Mouse (Mus musculus) forebrain, embryonic 12.5 days (tissue): Measurements from ENCODE around the gene Arhgef33. TPM values are rescaled to one million over a fixed set of nuclear protein-coding genes. Genes with fewer than 3 reads are reported as not detected.

Experiments
- ATAC-seq: fragments of 200-750 bp; cut with Nextera tagmentation; 2 replicates; pipeline ENCODE4 v1.8.0; 2017; ENCODE audit warnings: moderate TSS enrichment; ENCODE audit not compliant: low FRiP score
- H3K27ac ChIP-seq: fragments of 300-500 bp; sonication (generic); 2 replicates; pipeline ENCODE4 v1.5.1; 2016; ENCODE audit warnings: mild to moderate bottlenecking
- H3K27me3 ChIP-seq: fragments of 300-500 bp; sonication (generic); 2 replicates; pipeline ENCODE4 v1.6.1; 2016; ENCODE audit warnings: mild to moderate bottlenecking
- H3K36me3 ChIP-seq: fragments of 300-500 bp; sonication (generic); replicated peaks from 2 replicates; pipeline ENCODE4 v1.6.1; 2016; ENCODE audit warnings: mild to moderate bottlenecking
- H3K4me1 ChIP-seq: fragments of 300-500 bp; sonication (generic); 2 replicates; pipeline ENCODE4 v1.6.1; 2016
- H3K4me2 ChIP-seq: fragments of 300-500 bp; sonication (generic); 2 replicates; pipeline ENCODE4 v1.6.1; 2016; ENCODE audit warnings: mild to moderate bottlenecking, moderate library complexity
- H3K4me3 ChIP-seq: fragments of 300-500 bp; sonication (generic); replicated peaks from 2 replicates; pipeline ENCODE4 v1.5.1; 2016; ENCODE audit warnings: mild to moderate bottlenecking
- H3K9ac ChIP-seq: fragments of 300-500 bp; sonication (generic); 2 replicates; pipeline ENCODE4 v1.6.1; 2016; ENCODE audit warnings: mild to moderate bottlenecking
- H3K9me3 ChIP-seq: fragments of 300-500 bp; sonication (generic); 2 replicates; pipeline ENCODE4 v1.6.1; 2016
- WGBS: fragments of 180-500 bp; shearing (Covaris S2); methylation state at CpG from one replicate; pipeline ENCODE4 v1.1.7; 2016; 5-methylcytosine and 5-hydroxymethylcytosine counted together
- polyA plus RNA-seq: library from polyadenylated mRNA; unstranded; fragments of >200 nt; fragmentation: Nextera tagmentation; extraction: Ambion mirVana; gene quantifications from 2 replicates; pipeline ENCODE4 v1.2.1, GENCODE M21; 2016

Gene Arhgef33
- polyA plus RNA-seq, 1 experiment from 2014 or later = 0.74 TPM

GRCm38 (mm10) chr17:80420998-80421397 lies 113.8 kb downstream of the Arhgef33 start:
- Histone ChIP-seq H3K4me1 (no peaks in the 10 kb centered on the region), H3K4me2 (no peak overlapping the region), H3K4me3 (no peak overlapping the region), H3K27ac (no peak overlapping the region), H3K9me3 (no peaks in the 10 kb centered on the region), H3K27me3 (no peaks in the 10 kb centered on the region), H3K9ac (no peak overlapping the region), H3K36me3 (peaks cover 47% of the 10 kb centered on the region)
- no peak for ATAC-seq
- 98% methylated on average over 1 of the region's 1 CpGs for WGBS

- Histone ChIP-seq H3K9me3 (no peaks in the 10 kb centered on the region), H3K36me3 (peaks cover 19% of the 10 kb centered on the region), H3K27ac (no peak overlapping the region), H3K9ac (no peak overlapping the region), H3K4me1 (0 out of 2 replicates have a peak, but pooled peaks cover 3% of the 10 kb centered on the region), H3K4me3 (no peak overlapping the region), H3K4me2 (no peak overlapping the region), H3K27me3 (no peaks in the 10 kb centered on the region)
- no peak for ATAC-seq
- 93% methylated on average over 7 of the region's 7 CpGs for WGBS
Measured at GRCm38 (mm10) chr17:80426171-80426570, 119.0 kb downstream of the Arhgef33 start.

DNA sequence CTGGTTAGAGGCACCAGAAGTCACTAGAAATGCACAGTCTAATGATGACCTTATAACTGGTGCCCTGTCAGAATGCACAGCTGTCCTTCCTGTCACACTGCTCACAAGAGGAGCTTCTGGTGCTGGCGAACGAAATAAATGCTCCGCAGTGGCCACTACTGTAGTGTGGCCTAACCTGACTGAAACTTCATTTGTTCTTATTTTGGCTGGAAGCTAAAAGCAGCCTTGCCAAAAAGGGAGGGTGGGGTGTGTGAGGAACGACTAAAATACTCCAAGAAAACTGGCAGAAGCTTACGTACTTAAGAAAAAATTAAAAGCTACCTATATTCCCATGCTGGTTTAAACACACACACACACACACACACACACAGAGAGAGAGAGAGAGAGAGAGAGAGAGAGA lies 119.7 kb downstream of the Arhgef33 start:
- Histone ChIP-seq H3K9me3 (no peaks in the 10 kb centered on the region), H3K4me2 (no peak overlapping the region), H3K9ac (no peak overlapping the region), H3K27me3 (no peaks in the 10 kb centered on the region), H3K4me3 (no peak overlapping the region), H3K27ac (no peak overlapping the region), H3K36me3 (peaks cover 19% of the 10 kb centered on the region), H3K4me1 (0 out of 2 replicates have a peak, but pooled peaks cover 3% of the 10 kb centered on the region)
- WGBS = 89% methylated on average over 5 of the region's 5 CpGs
- no peak for ATAC-seq

DNA sequence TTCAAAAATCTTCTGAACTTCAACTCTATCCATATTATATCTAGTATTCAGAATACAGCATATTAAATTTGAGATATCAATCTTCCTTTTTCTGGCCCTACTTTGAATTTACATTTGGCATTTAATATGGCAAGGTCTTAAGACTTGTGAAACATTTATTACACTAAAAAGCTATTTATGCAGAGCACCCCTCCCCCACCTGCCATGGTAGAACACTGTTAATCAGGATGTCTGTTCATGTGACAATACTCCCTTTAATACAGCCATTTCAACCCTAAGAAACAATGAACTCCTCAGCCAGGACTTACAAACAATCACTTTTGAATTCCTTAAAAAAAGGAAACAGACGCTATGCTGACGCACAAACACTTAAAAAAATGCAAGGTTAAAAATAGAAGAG lies 120.8 kb downstream of the Arhgef33 start:
- Histone ChIP-seq H3K9me3 (no peaks in the 10 kb centered on the region), H3K4me1 (0 out of 2 replicates have a peak, but pooled peaks cover 3% of the 10 kb centered on the region), H3K27ac (no peak overlapping the region), H3K4me2 (no peak overlapping the region), H3K4me3 (no peak overlapping the region), H3K27me3 (no peaks in the 10 kb centered on the region), H3K9ac (no peak overlapping the region), H3K36me3 (peaks cover 11% of the 10 kb centered on the region)
- no peak for ATAC-seq
- WGBS = 53% methylated on average over 2 of the region's 2 CpGs

- H3K27me3 ChIP-seq = no peaks in the 10 kb centered on the region
- 94% methylated on average over 9 of the region's 9 CpGs for WGBS
- ATAC-seq = no peak
- 0 out of 2 replicates have a peak, but pooled peaks cover 3% of the 10 kb centered on the region for H3K4me1 ChIP-seq
- no peak overlapping the region for H3K27ac ChIP-seq
- no peaks in the 10 kb centered on the region for H3K9me3 ChIP-seq
- no peak overlapping the region for H3K9ac ChIP-seq
- H3K36me3 ChIP-seq = peaks cover 33% of the 10 kb centered on the region
- no peak overlapping the region for H3K4me2 ChIP-seq
- H3K4me3 ChIP-seq = no peak overlapping the region
Measured at GRCm38 (mm10) chr17:80431997-80432396, 124.8 kb downstream of the Arhgef33 start.

DNA sequence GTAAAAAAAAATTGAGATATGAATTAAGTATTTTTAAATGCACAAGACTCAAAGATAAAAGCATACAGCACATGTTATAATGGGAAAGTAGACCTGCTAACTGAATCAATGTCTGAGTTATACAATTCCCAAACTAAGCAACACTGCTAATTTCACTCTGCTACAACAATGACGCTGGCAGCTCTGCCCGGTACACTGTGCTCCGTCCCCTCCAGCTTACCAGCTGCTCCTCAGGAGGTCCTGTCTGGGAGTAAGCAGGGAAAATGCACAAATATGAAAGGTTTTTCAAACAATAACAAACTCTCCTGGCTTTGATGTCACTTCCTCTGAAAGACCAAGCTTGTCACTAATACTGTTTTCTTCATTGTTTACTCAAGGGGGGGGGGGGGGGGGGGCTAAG lies 127.2 kb downstream of the Arhgef33 start:
- no peaks in the 10 kb centered on the region for H3K27me3 ChIP-seq
- 69% methylated on average over 3 of the region's 3 CpGs for WGBS
- H3K4me3 ChIP-seq = no peak overlapping the region
- H3K4me2 ChIP-seq = no peak overlapping the region
- no peak overlapping the region for H3K27ac ChIP-seq
- H3K4me1 ChIP-seq = no peaks in the 10 kb centered on the region
- H3K9me3 ChIP-seq = no peaks in the 10 kb centered on the region
- no peak overlapping the region for H3K9ac ChIP-seq
- ATAC-seq = no peak
- peaks cover 45% of the 10 kb centered on the region for H3K36me3 ChIP-seq

DNA sequence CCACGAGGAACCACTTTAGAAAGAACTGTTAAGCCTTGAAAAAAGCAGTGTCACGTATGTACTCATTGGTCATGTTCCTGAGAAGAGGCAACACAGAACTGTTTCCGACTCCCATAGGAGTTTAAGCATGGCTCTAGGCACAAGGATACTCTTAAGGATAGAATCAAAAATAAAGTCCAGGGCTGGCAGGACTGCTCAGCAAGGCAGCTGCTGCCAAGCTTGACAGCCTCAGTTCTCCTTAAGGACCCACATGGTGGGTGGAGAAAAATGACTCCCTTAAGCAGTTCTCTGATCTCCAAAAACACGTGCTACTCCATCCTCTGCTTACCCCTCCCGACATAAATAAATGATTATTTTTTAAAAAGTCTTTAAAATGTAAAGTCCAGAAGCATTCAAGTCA lies 128.5 kb downstream of the Arhgef33 start:
- Histone ChIP-seq H3K9ac (no peak overlapping the region), H3K4me2 (no peak overlapping the region), H3K36me3 (peaks cover 43% of the 10 kb centered on the region), H3K27me3 (no peaks in the 10 kb centered on the region), H3K4me1 (no peaks in the 10 kb centered on the region), H3K27ac (no peak overlapping the region), H3K9me3 (no peaks in the 10 kb centered on the region), H3K4me3 (no peak overlapping the region)
- ATAC-seq = no peak
- 92% methylated on average over 5 of the region's 5 CpGs for WGBS

- H3K27me3 ChIP-seq = no peaks in the 10 kb centered on the region
- H3K36me3 ChIP-seq = peaks cover 50% of the 10 kb centered on the region
- no peak for ATAC-seq
- H3K4me1 ChIP-seq = peaks cover 8% of the 10 kb centered on the region; the same call in 1 of the 2 replicates
- H3K27ac ChIP-seq = no peak overlapping the region
- 95% methylated on average over 7 of the region's 7 CpGs for WGBS
- H3K4me2 ChIP-seq = no peak overlapping the region
- H3K9ac ChIP-seq = no peak overlapping the region
- H3K4me3 ChIP-seq = no peak overlapping the region
- no peaks in the 10 kb centered on the region for H3K9me3 ChIP-seq
Measured at GRCm38 (mm10) chr17:80445433-80445832, 138.2 kb downstream of the Arhgef33 start.

DNA sequence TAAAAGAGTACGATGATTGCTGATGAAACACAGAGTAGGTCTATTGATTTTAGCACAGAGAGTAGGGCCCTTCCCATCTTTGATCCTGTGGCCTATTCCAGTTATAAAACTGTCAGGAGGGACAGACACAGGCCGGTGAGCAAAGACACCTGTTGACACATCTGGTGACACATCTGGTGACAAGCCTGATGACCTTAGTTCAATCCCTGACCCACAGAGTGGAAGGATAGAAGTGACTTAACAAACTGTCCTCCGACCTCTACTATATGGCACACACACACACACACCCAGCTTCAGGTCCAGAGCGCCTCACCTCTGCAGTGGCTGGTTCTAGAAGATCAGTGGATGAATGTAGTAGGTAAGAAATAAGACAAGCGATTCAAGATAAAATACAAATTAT lies 139.3 kb downstream of the Arhgef33 start:
- Histone ChIP-seq H3K9me3 (no peaks in the 10 kb centered on the region), H3K4me3 (no peak overlapping the region), H3K4me2 (no peak overlapping the region), H3K27me3 (no peaks in the 10 kb centered on the region), H3K27ac (no peak overlapping the region), H3K9ac (no peak overlapping the region), H3K4me1 (peaks cover 4% of the 10 kb centered on the region; the same call in 1 of the 2 replicates), H3K36me3 (peaks cover 50% of the 10 kb centered on the region)
- no peak for ATAC-seq
- 93% methylated on average over 5 of the region's 5 CpGs for WGBS

Other genes starting within 250 kb of the Arhgef33 start
- gene Hnrnpll, start 245.1 kb upstream of the Arhgef33 start, polyA plus RNA-seq = 126 and 130 TPM in 2 replicates
- gene Galm, start 179.9 kb upstream of the Arhgef33 start, polyA plus RNA-seq = 9.6 and 12.3 TPM in 2 replicates
- 784 and 786 TPM in 2 replicates for gene Srsf7, start 100.1 kb upstream of the Arhgef33 start, polyA plus RNA-seq
- 0.10 TPM in 1 of 2 replicates, not detected in the other for gene Ttc39d, start 99.9 kb upstream of the Arhgef33 start, polyA plus RNA-seq
- gene Gemin6, start 83.0 kb upstream of the Arhgef33 start, polyA plus RNA-seq = 37.6 and 38.5 TPM in 2 replicates
- gene Morn2, start 17.2 kb upstream of the Arhgef33 start, polyA plus RNA-seq = 37.8 and 45.1 TPM in 2 replicates
- gene Dhx57, start 16.9 kb upstream of the Arhgef33 start, polyA plus RNA-seq = 31.3 and 33.0 TPM in 2 replicates
- gene Gm10190, start 66.1 kb downstream of the Arhgef33 start, polyA plus RNA-seq = 1.9 and 2.0 TPM in 2 replicates
- 7.9 and 8.0 TPM in 2 replicates for gene Sos1, start 173.0 kb downstream of the Arhgef33 start, polyA plus RNA-seq